Mouse (Mus musculus): ENCODE results near the gene Arhgap10.
"Not testable (repeated sequence)": the region's sequence is repeated elsewhere in the genome, so short reads cannot be mapped to it uniquely, and the experiment has no call there.

The Arhgap10 gene

DNA sequence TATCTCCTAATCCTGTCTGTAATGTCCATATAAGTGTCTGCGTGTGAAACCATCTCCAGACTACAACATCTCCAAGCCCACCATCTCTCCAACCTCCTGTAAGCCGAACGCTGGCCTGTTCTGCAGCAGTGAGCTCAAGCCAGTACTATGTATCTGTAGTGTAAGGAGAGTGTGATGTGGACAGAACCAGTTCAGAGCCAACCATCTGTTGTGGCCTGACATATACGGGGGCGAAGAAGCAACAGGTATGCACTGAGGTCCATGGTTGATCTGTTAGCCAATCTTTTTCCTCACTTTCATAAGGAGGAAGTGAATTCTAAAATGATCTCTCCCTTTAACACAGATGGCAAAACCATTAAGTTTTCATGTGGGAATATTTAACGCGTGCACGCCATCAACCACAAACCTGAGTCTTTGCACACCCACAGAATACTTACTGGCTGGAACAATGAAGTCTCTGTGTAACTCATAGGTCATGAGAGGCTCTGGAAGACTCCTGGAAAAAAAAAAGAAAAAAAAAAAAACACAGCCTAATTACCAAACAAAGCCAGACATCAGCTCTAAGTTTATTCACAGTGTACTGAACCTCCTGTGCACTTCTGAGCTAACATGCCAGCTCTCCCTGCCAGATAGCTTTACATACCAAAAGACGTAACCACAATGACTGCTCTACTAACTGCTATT is 166.4 kb downstream of the Arhgap10 start:
- in situ Hi-C loops (cut with MboI) = no loop called here

DNA sequence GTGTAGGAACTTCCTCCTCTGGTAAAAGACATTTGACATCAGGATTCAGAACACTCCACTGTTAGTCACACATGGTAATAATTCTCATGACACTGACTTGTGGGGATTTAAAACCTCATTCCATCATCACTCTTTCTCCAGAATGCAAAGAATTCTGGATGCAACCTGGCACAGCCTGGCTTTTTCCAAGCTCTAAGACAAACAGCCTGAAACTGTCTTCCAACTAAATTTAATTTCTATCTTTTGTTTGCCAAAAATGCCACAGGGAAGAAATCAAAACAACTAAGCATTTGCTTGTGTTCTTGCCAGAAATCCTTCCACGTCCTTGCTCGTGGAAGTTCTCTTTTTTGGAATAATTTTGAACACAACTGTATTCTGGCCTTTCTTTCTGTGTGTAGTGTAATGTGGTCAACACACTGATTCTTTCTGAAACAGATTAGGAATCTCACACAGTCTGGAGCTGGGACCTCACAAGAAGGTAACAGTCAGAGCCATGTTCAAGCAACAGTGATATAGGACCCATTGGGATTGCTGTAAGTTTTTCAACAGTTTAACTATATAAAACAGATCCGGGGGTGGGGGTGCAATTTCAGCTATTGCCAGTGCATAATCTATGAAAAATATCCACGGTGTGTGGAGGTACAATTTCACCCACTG is 167.5 kb downstream of the Arhgap10 start:
- in situ Hi-C loops (cut with MboI) = no loop called here

DNA sequence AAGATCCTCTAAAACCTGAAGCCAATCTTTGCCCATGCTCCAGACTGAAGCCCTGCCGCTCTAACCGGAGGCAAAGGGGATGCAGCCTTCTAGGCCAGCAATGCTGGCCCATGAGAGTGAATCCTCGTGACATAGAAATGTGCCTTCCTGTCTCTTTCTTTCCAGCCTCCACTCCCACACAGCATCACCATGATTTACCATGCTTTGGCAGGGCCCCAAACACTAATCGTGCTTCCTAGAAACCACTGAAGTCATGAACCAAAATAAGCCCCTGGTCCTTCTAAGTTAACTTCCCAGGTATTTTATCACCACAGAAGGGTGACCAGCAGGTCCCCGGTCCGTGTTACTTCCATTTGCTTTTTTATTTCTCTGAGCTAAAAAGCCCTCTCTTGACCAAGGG is 173.8 kb downstream of the Arhgap10 start:
- in situ Hi-C loops (cut with MboI) = no loop called here

DNA sequence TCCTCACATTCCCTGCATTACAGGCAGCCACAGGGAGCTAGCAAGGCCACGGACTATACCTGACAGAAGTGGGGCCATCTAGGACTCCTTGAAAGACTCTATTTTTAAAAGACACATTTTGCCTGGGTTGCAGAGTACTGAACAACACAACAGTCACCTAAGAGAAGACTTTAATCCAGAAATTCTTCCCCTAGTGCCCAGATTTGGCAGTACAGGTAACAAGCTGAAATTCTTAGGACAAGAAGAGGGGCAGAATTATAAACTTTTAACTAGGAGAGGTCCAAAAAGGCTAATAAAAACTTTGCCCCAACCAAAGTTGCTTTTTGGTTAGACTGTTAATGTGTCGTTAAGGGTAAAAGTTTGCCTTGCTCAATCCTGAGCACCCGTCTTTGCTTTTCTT is 174.4 kb downstream of the Arhgap10 start:
- in situ Hi-C loops (cut with MboI) = no loop called here

DNA sequence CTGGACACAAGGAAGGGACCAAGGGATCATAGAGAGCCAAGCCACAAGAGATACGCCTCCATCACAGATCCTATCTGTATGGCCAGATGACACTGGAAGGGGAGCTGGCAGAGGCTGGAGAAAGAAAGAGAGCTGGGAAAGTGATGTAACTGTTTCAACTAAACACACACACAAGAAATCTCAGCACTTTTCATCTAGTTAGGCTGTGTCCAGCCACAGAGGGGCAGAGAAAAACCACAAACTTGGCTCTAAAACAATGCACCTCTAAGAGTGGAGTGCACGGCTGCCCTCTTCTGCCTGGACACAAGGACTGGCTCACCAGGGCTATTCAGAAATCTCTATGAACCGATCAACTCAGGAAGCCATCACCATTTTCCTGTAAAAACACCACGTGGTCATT is 175.6 kb downstream of the Arhgap10 start:
- in situ Hi-C loops (cut with MboI) = no loop called here

DNA sequence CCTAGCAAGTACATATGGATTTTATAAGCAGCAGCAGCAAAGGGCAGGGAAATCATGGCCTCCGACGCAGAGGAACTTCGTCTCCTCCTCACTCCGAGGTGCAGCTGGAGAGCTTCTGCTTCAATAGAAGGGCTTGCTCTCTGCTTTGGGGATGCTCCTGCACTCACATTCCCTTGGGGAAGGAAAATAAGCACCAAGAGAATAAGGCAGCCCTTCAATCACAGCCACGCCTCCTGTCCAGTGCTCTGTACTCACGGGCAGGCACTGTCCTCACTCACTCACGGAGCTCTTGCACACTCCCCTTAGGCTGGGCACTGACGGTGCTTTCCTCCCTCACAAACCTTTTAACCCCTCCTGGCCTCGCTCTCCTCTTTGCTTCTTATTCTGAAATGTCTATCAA is 176.4 kb downstream of the Arhgap10 start:
- in situ Hi-C loops (cut with MboI) = no loop called here

DNA sequence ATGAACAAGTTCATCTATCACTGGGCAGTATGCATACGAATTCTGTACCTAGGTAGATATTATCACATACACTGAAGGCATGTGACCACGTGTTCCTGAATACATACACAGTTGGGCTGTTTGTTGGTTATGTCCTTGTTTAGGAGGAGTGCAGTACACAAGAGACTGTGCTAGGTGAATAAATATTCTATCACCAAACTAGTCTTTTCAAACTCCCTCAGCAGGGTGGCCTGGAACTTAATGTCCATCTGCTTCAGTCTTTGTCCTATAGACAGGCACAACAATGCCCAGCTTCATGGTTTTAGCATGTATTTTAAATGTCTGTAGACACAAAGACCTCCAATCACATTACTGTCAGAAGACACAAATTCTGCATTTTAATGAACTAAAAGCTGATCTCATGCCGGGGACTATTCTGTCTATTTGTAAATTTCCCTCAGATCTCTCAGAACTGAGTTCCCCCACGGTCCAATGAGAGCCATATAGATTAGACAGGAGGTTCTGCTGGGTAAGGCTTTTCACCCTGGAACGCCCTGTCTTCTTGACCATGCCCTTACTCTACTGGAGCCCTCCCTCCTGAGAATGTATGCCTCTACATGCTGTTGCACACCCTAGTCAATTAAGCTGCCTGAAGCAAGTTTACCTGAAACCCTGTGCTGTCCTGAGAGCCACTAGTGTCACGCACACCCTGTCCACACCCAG is 177.6 kb downstream of the Arhgap10 start:
- in situ Hi-C loops (cut with MboI) = no loop called here

DNA sequence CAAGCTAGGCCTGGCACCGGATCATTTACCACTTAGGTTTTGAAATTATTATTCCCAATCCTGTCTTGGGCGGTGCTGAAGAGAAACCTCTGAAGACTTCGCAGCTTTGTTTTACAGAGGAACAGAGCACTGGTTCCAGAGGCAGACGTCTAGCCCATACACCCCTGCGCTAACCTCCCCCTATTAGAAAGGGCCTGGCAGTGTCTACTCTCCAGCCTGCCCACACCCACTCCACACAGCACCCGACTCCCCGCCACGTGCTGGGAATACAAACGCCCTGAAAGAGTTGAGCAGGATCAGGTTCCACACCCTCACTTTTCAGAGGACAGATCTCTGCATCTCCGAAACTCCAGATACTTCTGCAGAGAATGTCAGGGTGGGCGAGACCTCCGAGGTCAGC is 180.5 kb downstream of the Arhgap10 start:
- in situ Hi-C loops (cut with MboI) = no loop called here

DNA sequence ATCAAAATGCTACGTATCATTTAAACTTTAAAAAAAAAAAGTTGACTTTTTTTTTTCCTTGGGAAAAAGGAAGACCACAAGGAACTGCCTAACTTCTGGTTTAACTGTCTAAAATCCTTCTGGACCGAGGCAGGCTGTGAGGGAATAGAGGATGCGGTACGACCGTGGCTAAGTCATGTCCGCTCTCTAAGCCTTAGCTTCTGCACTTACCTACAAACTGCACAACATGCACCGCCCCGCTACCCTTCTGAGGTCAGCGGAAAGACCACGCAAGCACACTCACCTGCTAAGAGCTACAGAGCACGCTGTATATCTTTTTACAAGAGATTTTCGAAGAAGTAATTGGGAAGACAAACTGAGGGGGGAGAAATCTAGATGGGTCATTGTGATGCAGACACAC is 186.6 kb downstream of the Arhgap10 start:
- in situ Hi-C loops (cut with MboI) = no loop called here

DNA sequence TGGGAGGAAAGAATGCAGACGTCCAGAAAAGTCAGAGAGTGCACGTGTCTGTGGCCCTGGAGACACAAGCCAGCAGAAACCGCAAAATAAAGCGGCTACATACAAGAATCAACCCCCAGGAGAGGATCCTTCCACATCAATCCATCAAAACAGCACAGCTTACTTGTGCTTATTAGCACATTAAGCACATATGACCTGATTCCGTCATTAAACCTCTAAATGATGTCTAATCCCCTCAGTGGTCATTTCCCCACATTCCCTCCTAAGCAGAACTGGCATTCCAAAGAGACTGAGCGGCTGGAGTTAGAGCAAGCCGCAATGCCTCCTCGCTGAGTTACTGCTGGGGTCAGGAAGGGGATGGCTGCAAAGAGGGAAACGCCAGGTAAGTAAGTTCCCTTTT is 187.4 kb downstream of the Arhgap10 start:
- in situ Hi-C loops (cut with MboI) = no loop called here

DNA sequence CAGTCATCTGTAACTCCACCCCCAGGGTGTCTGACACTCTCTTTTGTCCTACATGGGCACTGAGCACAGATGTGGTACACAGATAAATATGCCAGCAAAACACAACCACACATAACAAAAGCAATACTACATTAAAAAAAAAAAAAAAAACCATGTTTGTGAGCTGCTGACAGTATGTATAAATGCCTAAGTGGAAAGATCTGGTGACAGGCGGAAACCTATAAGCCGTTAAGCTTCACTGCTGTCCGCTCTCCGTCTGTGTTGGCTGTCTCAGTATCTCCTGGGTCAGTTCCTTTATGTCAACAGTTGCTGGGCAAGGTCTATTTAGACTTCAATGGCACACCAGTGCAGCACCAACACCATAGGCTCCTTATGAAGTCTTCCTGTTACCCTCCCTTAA is 188.0 kb downstream of the Arhgap10 start:
- in situ Hi-C loops (cut with MboI) = no loop called here

DNA sequence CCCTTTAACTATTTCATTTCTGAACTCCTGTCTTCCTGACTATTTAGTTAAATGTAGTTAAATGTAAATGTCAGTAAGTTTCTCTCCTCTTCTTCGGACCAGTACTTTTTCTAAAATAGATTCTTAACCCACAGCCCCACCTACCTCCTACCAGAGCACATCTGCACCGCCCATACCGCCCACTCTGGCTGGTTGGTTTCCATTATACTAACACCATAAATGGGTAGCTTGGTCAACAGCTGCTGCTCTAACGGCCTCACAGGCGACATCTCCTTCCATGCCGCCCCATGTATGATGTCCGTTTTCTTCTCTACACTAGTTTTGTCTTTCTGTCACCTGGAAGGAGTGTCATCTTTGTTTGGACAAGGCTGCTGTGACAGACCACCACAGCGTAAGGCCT is 189.3 kb downstream of the Arhgap10 start:
- in situ Hi-C loops (cut with MboI) = no loop called here

DNA sequence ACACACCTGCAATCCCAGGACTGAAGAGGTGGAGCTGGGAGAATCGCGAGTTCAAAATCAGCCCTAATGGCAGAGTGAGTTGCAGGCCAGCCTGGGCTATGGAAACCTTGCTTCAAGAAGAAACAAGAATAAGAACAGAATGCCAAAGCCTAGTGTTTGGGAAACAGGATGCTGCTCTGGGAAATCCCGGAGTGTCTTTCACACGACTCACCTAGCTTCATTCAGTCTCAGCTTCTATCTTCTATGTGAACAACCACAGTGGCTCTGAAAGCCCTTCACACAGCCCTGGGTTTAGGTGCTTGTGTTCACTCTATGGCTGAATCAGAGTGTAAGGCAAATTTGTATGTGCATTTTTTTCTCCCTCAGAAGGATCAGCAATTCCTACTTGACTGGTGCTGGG is 190.4 kb downstream of the Arhgap10 start:
- in situ Hi-C loops (cut with MboI) = no loop called here

DNA sequence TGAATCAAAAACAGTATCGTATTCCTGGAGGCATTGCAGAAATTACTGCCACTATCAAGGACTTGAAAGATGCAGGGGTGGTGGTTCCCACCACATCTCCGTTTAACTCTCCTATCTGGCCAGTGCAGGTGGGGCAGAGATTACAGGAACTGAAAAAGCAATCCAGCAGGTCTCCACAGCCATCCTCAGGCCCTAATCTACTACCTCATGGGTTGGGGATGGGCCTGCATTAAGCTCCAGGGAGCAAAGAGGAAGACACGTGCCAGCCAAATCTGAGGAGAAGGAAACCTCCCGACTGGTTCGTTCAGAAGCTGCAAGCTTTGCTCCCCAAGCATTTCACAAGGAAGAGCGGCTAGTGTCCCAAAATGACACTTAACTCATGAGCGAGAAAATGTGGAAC is 195.0 kb downstream of the Arhgap10 start:
- in situ Hi-C loops (cut with MboI) = not testable (repeated sequence)

DNA sequence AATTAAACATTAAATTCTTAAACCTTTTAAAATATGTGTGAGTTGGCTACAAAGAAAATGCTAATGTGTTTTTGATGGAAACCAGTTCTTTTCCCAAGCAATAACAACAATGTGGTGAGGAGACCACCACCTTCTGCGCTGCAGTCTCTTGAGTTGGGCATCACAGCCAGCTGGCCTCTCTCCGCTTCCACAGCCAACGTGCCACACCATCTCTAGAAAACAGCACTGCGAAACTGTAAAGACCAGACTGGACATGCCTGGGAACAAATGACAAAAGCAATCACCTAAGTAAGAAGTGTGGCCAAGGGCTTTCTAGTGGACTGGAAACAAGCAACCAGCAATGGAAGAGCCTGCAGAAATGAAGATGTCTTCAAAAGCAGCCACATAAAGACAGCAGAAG is 195.9 kb downstream of the Arhgap10 start:
- in situ Hi-C loops (cut with MboI) = no loop called here

DNA sequence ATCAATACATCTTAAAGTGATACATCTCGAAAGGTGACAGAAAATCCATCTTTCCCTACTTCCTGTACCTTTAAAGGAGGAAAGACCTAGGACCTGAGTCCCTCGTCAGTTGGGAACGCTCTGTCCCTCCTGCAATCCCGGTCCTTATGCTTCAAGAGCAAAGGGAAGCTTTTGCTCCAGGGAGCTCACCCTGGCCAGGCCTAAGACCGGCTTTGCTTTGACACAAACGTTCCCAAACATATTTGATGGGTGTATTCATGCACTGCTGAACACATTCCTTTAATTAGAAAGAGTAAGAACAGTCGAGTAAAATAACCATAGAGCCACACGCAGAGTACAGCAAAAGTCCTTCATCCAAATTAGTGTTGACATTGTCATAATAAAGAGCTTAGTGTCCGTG is 199.2 kb downstream of the Arhgap10 start:
- in situ Hi-C loops (cut with MboI) = no loop called here

DNA sequence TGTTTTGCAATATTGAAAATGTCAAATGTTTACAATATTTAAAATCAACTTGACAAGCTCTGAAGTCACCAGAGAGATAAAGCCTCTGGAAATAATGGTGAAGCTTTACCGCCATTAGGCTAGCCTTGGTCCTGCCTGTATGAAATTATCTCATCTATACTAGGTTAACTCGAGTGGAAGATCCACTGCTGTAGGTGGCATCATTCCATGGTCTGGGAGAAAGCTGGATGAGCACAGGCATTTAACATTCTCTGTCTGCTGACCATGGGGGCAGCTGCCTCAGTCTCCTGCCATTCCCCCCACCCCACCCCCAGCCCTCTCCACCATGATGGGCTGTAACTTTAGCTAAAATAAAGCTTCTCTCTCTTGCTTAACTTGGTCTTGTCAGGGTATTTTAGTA is 200.0 kb downstream of the Arhgap10 start:
- in situ Hi-C loops (cut with MboI) = no loop called here

DNA sequence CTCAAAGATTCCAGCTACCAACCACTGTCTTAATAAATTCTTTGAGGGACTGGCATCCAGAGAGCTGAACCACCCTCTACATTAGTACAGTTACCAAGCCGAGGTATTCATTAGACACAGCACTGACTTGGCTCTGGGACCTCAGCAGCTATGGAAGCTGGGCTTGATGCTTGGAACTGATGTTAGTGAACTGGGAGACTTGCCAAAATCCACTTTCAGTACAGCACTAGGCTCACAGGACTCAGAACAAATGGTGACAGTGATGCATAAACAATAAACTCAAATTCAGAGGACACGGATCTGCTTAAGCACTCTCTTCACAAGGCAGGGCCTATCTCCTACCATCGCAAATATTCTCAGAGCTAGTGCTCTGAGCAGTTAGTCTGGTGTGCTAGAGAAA is 204.8 kb downstream of the Arhgap10 start:
- in situ Hi-C loops (cut with MboI) = no loop called here

DNA sequence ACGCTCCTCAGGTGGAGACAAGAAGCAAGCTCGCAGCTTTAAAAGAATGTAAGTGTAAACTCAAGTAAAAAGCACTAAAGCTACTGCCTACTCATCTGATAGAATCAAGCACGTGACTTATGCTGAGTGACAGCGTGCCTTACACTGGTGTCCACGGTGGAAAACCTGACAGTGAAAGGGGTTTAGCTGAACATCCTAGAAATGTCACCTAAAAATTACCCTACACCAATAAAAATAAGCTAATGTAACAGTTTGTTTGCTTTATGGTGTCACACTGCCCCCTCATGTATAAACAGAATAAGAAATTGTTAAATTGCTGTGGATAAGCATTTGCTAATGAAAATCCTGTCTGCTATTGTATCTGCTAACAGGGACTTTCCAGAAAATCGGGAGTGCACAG is 206.0 kb downstream of the Arhgap10 start:
- in situ Hi-C loops (cut with MboI) = no loop called here

DNA sequence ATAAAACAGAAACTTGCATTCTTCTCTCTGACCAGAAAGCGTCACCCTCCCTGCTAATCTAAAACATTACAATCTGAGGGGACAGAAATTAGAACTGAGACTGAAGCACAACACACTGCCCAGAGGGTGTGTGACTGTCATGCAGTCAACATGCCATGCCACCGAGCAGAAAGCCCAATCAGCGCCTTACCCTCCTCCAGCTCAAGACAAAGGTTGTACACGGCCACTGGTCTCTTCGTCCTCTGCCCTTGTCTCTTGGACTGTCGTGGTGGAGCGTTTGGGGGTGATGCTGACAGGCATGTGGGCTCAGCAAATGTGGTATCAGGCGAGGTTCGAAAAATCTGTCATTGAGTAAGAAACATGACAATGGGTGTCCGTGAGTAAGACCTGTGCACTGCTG is 207.2 kb downstream of the Arhgap10 start:
- in situ Hi-C loops (cut with MboI) = no loop called here

DNA sequence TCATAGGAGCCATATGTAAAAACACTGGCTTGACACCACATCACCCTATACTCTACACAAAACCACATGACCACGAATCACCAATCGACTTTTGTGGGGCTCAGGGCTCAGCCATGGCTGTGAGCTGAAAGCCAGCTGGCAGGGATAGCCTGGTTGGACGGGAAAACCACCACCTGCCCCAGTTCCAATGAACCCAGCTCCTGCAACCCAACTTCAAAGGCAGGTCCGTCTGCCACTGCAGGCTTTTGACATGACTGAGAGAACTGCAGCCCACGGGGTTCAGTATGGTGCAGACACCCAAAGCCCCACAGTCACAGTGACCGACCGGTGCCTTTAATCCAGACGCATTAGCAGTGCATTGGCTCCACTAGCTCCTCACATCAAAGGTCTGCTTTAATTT is 207.7 kb downstream of the Arhgap10 start:
- in situ Hi-C loops (cut with MboI) = no loop called here

DNA sequence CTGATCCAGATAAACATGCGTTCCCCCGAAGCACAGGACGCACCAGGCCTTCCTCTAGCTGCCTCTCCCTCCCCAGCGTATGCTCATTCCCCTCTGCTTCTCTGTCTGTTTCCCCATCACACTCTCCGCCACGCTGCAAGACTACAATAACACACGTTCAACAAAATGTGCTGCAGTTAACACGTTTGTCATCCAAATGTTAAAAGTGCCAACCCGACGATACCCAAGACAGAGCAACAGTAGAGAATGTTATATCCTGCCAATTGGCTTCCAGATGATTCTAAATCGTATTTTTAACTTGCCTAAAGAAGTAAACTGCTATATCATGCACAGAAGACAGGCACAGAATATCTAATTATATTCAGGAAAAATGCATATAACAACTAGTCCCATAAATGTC is 223.2 kb downstream of the Arhgap10 start:
- in situ Hi-C loops (cut with MboI) = no loop called here

DNA sequence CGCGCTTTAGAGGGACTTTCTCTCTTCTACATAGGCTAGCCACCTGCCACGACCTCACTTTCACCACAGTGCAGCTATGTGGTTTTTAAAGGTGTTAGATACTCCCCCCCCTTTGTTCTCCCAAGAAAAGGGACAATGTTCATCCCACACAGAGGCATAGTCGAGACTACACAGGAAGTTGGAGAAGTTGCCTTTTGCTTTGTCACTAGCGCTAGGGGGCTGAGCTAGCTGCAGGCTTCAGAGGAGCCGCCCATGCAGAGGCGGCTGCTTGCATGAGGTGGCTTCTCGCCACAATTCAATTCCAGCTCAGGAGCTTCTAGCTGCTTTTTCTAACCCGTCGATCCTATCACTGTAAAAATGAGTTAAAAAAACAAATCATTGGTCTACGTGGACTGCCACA is 225.1 kb downstream of the Arhgap10 start:
- in situ Hi-C loops (cut with MboI) = no loop called here

Measured in mature B cell (primary cell).